Mouse (Mus musculus) limb, embryonic 10.5 days (tissue): ENCODE results near the gene Ctdsp2. TPM values are rescaled to one million over a fixed set of nuclear protein-coding genes. Genes with fewer than 3 reads are reported as not detected.
A peak's percentile ranks its signal among the peaks of the same experiment; 100 is the strongest.

Source experiments
- DNase-seq: peaks from one replicate; pipeline ENCODE4 v3.0.0-alpha.2; 2017; ENCODE audit warnings: low spot score
- H3K27ac ChIP-seq: fragments of 300-500 bp; sonication (generic); 2 replicates; pipeline ENCODE4 v1.5.1; 2016; ENCODE audit warnings: mild to moderate bottlenecking
- H3K27me3 ChIP-seq: fragments of 300-500 bp; sonication (generic); 2 replicates; pipeline ENCODE4 v1.6.1; 2016; ENCODE audit warnings: low read depth, mild to moderate bottlenecking; ENCODE audit not compliant: poor library complexity, severe bottlenecking
- H3K36me3 ChIP-seq: fragments of 300-500 bp; sonication (generic); 2 replicates; pipeline ENCODE4 v1.6.1; 2016; ENCODE audit warnings: mild to moderate bottlenecking, moderate library complexity
- H3K4me1 ChIP-seq: fragments of 300-500 bp; sonication (generic); 2 replicates; pipeline ENCODE4 v1.6.1; 2016
- H3K4me3 ChIP-seq: fragments of 300-500 bp; sonication (generic); 2 replicates; pipeline ENCODE4 v1.5.1; 2016; ENCODE audit warnings: mild to moderate bottlenecking, moderate library complexity
- H3K9me3 ChIP-seq: fragments of 300-500 bp; sonication (generic); replicated peaks from 2 replicates; pipeline ENCODE4 v1.6.1; 2016; ENCODE audit warnings: mild to moderate bottlenecking
- WGBS: fragments of 180-500 bp; shearing (Covaris S2); methylation state at CpG from one replicate; pipeline ENCODE4 v1.1.7; 2016; 5-methylcytosine and 5-hydroxymethylcytosine counted together
- polyA plus RNA-seq: library from polyadenylated mRNA; unstranded; fragments of >200 nt; fragmentation: Nextera tagmentation; extraction: Ambion mirVana; gene quantifications from 2 replicates; pipeline ENCODE4 v1.2.1, GENCODE M21; 2016

The Ctdsp2 gene
- polyA plus RNA-seq, 1 experiment from 2014 or later: 59.0 TPM

DNA sequence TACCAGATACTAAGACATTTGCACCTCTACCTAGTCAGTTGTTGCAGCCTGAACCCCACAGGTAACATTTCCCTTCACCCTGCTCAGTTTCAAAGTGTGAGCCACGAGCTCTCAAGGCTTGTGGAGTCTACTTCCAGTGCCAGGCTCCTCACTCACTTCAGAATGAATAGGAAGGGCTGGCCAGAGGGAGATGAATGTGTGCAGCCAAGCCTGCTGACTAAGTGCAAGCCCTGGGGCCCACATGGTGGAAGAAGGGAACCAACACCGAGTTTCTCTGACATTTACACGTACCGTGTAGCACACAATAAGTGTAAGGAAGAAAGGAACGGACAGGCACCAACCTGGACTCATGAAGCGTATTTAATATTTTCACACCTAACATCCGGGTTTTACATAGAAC lies 25.3 kb downstream of the Ctdsp2 start:
- WGBS: 88% methylated on average over 7 of the region's 7 CpGs
- DNase-seq: no peak
- H3K4me3 ChIP-seq: no peak overlapping the region
- peaks cover 17% of the 10 kb centered on the region for H3K36me3 ChIP-seq
- H3K27me3 ChIP-seq: no peaks in the 10 kb centered on the region
- no peak overlapping the region for H3K27ac ChIP-seq
- H3K9me3 ChIP-seq: no peaks in the 10 kb centered on the region
- peaks cover 8% of the 10 kb centered on the region; the same call in 1 of the 2 replicates for H3K4me1 ChIP-seq

- H3K4me1 ChIP-seq: peaks cover 11% of the 10 kb centered on the region
- no peak for DNase-seq
- 0 out of 2 replicates have a peak, but pooled peaks cover 4% of the 10 kb centered on the region for H3K36me3 ChIP-seq
- no peaks in the 10 kb centered on the region for H3K9me3 ChIP-seq
- H3K27ac ChIP-seq: 0 out of 2 replicates have a peak overlapping the region, but pooled peaks have one; percentile 10
- no peak overlapping the region for H3K4me3 ChIP-seq
- WGBS: 62% methylated on average over 5 of the region's 5 CpGs
- no peaks in the 10 kb centered on the region for H3K27me3 ChIP-seq
Observed at GRCm38 (mm10) chr10:127016488-127016887, 38.0 kb downstream of the Ctdsp2 start.

- H3K27me3 ChIP-seq: no peaks in the 10 kb centered on the region
- H3K4me3 ChIP-seq: no peak overlapping the region
- peaks cover 9% of the 10 kb centered on the region for H3K36me3 ChIP-seq
- no peak overlapping the region for H3K27ac ChIP-seq
- H3K4me1 ChIP-seq: peaks cover 11% of the 10 kb centered on the region
- WGBS: 40% methylated on average over 2 of the region's 2 CpGs
- H3K9me3 ChIP-seq: no peaks in the 10 kb centered on the region
- no peak for DNase-seq
Observed at GRCm38 (mm10) chr10:127017071-127017470, 38.6 kb downstream of the Ctdsp2 start.

GRCm38 (mm10) chr10:127018422-127018821 lies 39.9 kb downstream of the Ctdsp2 start:
- no peak for DNase-seq
- 80% methylated on average over 16 of the region's 16 CpGs for WGBS

GRCm38 (mm10) chr10:127030336-127031296 lies 52.1 kb downstream of the Ctdsp2 start, which contains the start of gene Tsfm:
Gene Tsfm (minus strand): TSS chr10:127030840.
- WGBS: 5% methylated on average over 56 of the region's 56 CpGs
- H3K4me3 ChIP-seq: peak within 1 kb of the TSS; percentile 93
- H3K27ac ChIP-seq: peak within 1 kb of the TSS; percentile 94
- H3K4me1 ChIP-seq: peaks cover 12% of the 10 kb centered on the region
- peaks cover 39% of the 10 kb centered on the region for H3K36me3 ChIP-seq
- no peaks in the 10 kb centered on the region for H3K9me3 ChIP-seq
- H3K27me3 ChIP-seq: no peaks in the 10 kb centered on the region
- peak; percentile 94 for DNase-seq

More at GRCm38 (mm10) chr10:127018422-127018821, 39.9 kb downstream of the Ctdsp2 start:
- Histone ChIP-seq H3K36me3 (peaks cover 22% of the 10 kb centered on the region), H3K4me1 (peaks cover 11% of the 10 kb centered on the region), H3K27me3 (no peaks in the 10 kb centered on the region), H3K4me3 (no peak overlapping the region), H3K27ac (no peak overlapping the region), H3K9me3 (no peaks in the 10 kb centered on the region)

DNA sequence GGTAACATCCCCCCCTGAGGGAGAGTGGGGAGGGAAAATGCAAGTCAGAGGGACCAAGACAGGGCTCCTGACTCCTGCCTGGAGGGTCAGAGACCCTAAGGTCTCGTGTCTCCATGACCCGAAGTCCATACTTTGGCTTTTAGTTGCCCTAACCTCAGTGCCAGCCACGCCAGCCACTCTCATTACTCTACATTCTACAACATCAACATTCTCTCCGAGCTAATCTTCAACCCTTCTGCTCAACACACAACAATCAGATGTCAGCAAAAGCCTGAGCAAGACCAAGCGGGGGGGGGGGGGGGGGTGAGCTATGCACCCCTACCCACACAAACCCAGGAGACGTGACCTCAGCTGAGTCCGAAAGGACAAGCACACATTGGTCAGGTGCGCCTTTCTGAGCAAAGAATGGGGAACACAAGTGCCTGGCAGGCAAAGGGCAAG lies 54.8 kb downstream of the Ctdsp2 start:
- H3K36me3 ChIP-seq: peaks cover 12% of the 10 kb centered on the region
- H3K4me1 ChIP-seq: peaks cover 12% of the 10 kb centered on the region
- no peaks in the 10 kb centered on the region for H3K27me3 ChIP-seq
- H3K27ac ChIP-seq: no peak overlapping the region
- no peaks in the 10 kb centered on the region for H3K9me3 ChIP-seq
- no peak overlapping the region for H3K4me3 ChIP-seq
- WGBS: 82% methylated on average over 8 of the region's 8 CpGs
- no peak for DNase-seq

GRCm38 (mm10) chr10:127036273-127036672 lies 57.8 kb downstream of the Ctdsp2 start:
- Histone ChIP-seq H3K9me3 (no peaks in the 10 kb centered on the region), H3K4me1 (peaks cover 8% of the 10 kb centered on the region), H3K27ac (no peak overlapping the region), H3K27me3 (peaks cover 17% of the 10 kb centered on the region), H3K36me3 (no peaks in the 10 kb centered on the region), H3K4me3 (no peak overlapping the region)
- no peak for DNase-seq
- 87% methylated on average over 12 of the region's 12 CpGs for WGBS

DNA sequence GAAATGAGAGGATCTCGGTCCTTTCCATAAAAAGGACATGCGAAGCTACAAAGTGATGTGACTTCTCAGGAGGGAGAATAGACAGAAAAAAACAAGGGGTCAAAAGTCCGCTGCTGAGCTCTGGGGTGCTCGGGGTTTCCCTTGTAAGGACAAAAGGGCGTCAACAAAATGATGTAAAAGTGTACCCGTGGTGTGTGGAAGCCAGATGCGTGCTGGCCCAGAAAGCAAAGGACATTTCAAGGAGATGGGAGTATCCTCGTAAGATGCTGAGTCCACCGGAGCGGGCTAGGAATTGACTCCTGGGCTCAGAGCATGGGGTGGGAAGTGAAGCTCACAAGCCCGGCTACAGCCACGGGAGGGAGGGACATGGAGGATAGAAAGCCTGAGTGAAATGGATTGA lies 59.1 kb downstream of the Ctdsp2 start:
- H3K27ac ChIP-seq: no peak overlapping the region
- no peaks in the 10 kb centered on the region for H3K36me3 ChIP-seq
- H3K27me3 ChIP-seq: peaks cover 17% of the 10 kb centered on the region
- H3K9me3 ChIP-seq: no peaks in the 10 kb centered on the region
- no peak for DNase-seq
- no peak overlapping the region for H3K4me3 ChIP-seq
- 81% methylated on average over 12 of the region's 12 CpGs for WGBS
- peaks cover 18% of the 10 kb centered on the region for H3K4me1 ChIP-seq

DNA sequence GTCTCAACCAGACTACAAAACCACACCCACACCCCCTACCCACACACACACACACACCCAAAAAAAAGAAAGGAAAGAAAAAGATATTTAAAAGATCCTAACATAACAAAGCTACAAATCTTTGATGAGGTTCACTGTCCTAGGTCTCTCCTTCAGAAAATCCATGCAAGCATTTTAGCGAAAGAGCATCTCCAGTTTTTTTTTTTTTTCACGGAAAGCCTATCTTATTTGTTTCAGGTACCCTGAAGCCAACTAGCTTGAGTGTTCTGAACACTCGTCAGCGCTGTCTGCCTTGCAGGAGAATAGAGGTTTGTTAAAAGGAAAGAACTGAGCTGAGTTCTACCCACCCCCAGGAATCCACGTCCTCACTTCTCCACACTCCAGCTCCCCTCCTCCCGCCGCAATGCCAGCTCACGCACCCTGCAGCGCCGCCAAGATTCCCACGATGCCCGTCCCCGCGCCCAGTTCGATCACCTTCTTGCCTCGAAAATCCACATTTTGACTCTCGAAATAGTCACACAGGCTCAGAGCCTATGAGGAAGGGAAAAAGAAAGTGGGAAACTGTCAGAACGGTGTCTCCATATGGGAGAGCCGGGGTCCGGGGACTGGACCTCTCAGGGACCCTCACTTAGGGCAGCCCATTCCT lies 62.2 kb downstream of the Ctdsp2 start:
- Histone ChIP-seq H3K36me3 (peaks cover 25% of the 10 kb centered on the region), H3K9me3 (no peaks in the 10 kb centered on the region), H3K4me1 (peaks cover 26% of the 10 kb centered on the region), H3K4me3 (peak overlapping the region; percentile 83), H3K27me3 (peaks cover 17% of the 10 kb centered on the region), H3K27ac (peak overlapping the region; percentile 91; the same call in 1 of the 2 replicates)
- 2% methylated on average over 20 of the region's 20 CpGs for WGBS
- DNase-seq: peak; percentile 43

GRCm38 (mm10) chr10:127041274-127041766 lies 62.8 kb downstream of the Ctdsp2 start, which contains the start of the genes Mettl1 and Eef1akmt3:
Gene Mettl1 (plus strand): TSS chr10:127041414.
Gene Eef1akmt3 (minus strand): TSS chr10:127041513.
- peaks cover 31% of the 10 kb centered on the region for H3K36me3 ChIP-seq
- H3K9me3 ChIP-seq: no peaks in the 10 kb centered on the region
- H3K27me3 ChIP-seq: peaks cover 17% of the 10 kb centered on the region
- peak within 1 kb of the TSS; percentile 91 for H3K27ac ChIP-seq
- H3K4me3 ChIP-seq: peak within 1 kb of the TSS; percentile 83
- peaks cover 26% of the 10 kb centered on the region for H3K4me1 ChIP-seq
- no peak for DNase-seq
- 0% methylated on average over 28 of the region's 28 CpGs for WGBS

DNA sequence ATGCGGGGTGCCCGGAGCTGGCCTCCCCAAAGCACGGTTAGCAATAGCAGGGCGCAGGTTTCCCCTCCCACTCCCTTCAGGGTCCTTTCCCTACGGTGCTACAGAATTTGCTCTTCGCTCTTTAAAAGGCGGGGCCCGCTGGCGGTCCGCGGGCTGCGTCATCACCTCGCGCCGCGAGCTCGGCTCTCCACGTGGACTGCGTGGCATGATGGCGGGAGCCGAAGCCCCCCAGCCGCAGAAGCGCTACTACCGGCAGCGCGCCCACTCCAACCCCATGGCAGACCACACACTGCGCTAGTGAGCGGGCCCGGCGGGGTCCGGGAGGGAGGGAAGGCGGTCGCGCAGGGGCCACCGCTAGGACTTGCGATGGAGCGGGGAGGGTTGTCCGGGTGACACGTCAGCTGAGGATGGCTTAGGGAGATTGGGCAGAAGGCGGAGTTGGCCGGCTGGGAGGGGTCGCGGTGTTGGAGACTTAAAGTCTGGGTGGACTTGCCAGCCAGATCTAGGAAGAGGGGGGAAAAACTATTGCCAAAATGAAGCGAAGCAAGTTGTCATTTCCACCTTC lies 63.3 kb downstream of the Ctdsp2 start:
- Histone ChIP-seq H3K27me3 (peaks cover 22% of the 10 kb centered on the region), H3K4me3 (peak overlapping the region; percentile 83), H3K36me3 (peaks cover 37% of the 10 kb centered on the region), H3K9me3 (no peaks in the 10 kb centered on the region), H3K4me1 (peaks cover 26% of the 10 kb centered on the region), H3K27ac (peak overlapping the region; percentile 91)
- peak; percentile 96 for DNase-seq
- under 1% methylated on average over 44 of the region's 44 CpGs for WGBS

- WGBS: 24% methylated on average over 5 of the region's 5 CpGs
- peaks cover 26% of the 10 kb centered on the region for H3K4me1 ChIP-seq
Observed at GRCm38 (mm10) chr10:127042468-127043115, 64.1 kb downstream of the Ctdsp2 start.

More at GRCm38 (mm10) chr10:127042468-127043115, 64.1 kb downstream of the Ctdsp2 start:
- Histone ChIP-seq H3K27me3 (peaks cover 30% of the 10 kb centered on the region), H3K4me3 (peak overlapping the region; percentile 83), H3K9me3 (no peaks in the 10 kb centered on the region), H3K27ac (peak overlapping the region; percentile 91), H3K36me3 (peaks cover 40% of the 10 kb centered on the region)
- no peak for DNase-seq
